Mouse (Mus musculus) ES-Bruce4 (cell line): ENCODE data around the gene Bag6. TPM values are rescaled to one million over a fixed set of nuclear protein-coding genes. Genes with fewer than 3 reads are reported as not detected.
A peak's percentile ranks its signal among the peaks of the same experiment; 100 is the strongest.

Source experiments
- H3K27ac ChIP-seq: 2 replicates; pipeline ENCODE4 v1.5.1; 2012; ENCODE audit warnings: low read length, inconsistent platforms; ENCODE audit not compliant: insufficient read depth
- H3K27me3 ChIP-seq: 2 replicates; pipeline ENCODE4 v1.6.1; 2012; ENCODE audit warnings: mild to moderate bottlenecking, low read length, inconsistent platforms; ENCODE audit not compliant: control insufficient read depth, poor library complexity, insufficient read depth, severe bottlenecking
- H3K36me3 ChIP-seq: 2 replicates; pipeline ENCODE4 v1.6.1; 2012; ENCODE audit warnings: inconsistent platforms, mild to moderate bottlenecking, low read length, moderate library complexity; ENCODE audit not compliant: control insufficient read depth, poor library complexity, insufficient read depth, severe bottlenecking
- H3K4me1 ChIP-seq: one replicate; pipeline ENCODE4 v1.8.1; 2011; ENCODE audit warnings: low read length; ENCODE audit not compliant: control insufficient read depth, insufficient read depth
- H3K4me3 ChIP-seq: 2 replicates; pipeline ENCODE4 v1.5.1; 2011; ENCODE audit warnings: low read depth, mild to moderate bottlenecking, low read length
- H3K9ac ChIP-seq: 2 replicates; pipeline ENCODE4 v1.6.1; 2012; ENCODE audit warnings: low read depth, mild to moderate bottlenecking, inconsistent platforms; ENCODE audit not compliant: poor library complexity, severe bottlenecking
- H3K9me3 ChIP-seq: replicated peaks from 2 replicates; pipeline ENCODE4 v1.6.1; 2012; ENCODE audit warnings: mild to moderate bottlenecking, low read length, inconsistent platforms; ENCODE audit not compliant: control insufficient read depth, poor library complexity, insufficient read depth, severe bottlenecking
- CTCF ChIP-seq: IDR thresholded peaks from one replicate; pipeline ENCODE4 v1.8.1; 2011; ENCODE audit warnings: low read depth, low read length
- EP300 ChIP-seq: IDR thresholded peaks from 2 replicates; pipeline ENCODE4 v1.6.1; 2011; ENCODE audit warnings: low read depth, low read length; ENCODE audit not compliant: insufficient read depth
- POLR2A ChIP-seq: IDR thresholded peaks from one replicate; pipeline ENCODE4 v1.8.1; 2011; ENCODE audit warnings: low read length; ENCODE audit not compliant: insufficient read depth
- polyA plus RNA-seq: library from polyadenylated mRNA; stranded (reverse); fragments of >200 nt; gene quantifications from 2 replicates; pipeline ENCODE4 v1.2.4, GENCODE M21; 2011; ENCODE audit warnings: low read depth; ENCODE audit not compliant: missing spikeins, insufficient read depth, insufficient read length

The Bag6 gene
- polyA plus RNA-seq, 1 experiment, result 231 TPM

DNA sequence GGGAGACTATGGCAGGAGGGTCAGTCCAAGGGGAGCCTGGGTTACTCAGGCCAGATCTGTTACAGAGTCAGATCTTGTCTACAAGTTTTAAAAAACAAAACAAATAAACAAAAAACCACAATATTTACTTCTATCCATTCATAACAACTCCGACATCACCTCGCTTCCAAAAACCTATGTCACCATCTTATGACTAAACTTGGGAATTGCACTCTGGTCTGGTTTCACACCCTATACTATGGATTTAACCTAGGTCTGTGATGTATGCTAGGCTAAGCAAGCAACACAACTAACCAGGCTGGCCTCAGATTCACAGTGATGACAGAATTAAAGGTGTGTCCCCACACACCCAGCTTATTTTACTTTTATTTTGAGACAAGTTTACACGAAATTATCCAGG is 28.5 kb upstream of the Bag6 start:
- no peak overlapping the region for H3K27ac ChIP-seq

GRCm38 (mm10) chr17:35108097-35108496 is 26.9 kb upstream of the Bag6 start, which contains the start of gene Ly6g5c:
TSS of gene Ly6g5c (plus strand) at chr17:35108279.
- TF ChIP-seq CTCF, result no peak
- no peak for TF ChIP-seq POLR2A
- TF ChIP-seq EP300, result no peak
- Histone ChIP-seq H3K4me3 (no peak within 1 kb of the TSS), H3K4me1 (no peaks in the 10 kb centered on the region), H3K36me3 (no peaks in the 10 kb centered on the region), H3K9ac (no peak within 1 kb of the TSS), H3K9me3 (no peaks in the 10 kb centered on the region), H3K27me3 (no peaks in the 10 kb centered on the region), H3K27ac (no peak within 1 kb of the TSS)

More for the DNA sequence above, 28.5 kb upstream of the Bag6 start:
- Histone ChIP-seq H3K9me3 (no peaks in the 10 kb centered on the region), H3K4me1 (no peaks in the 10 kb centered on the region), H3K36me3 (no peaks in the 10 kb centered on the region), H3K9ac (no peak overlapping the region), H3K4me3 (no peak overlapping the region), H3K27me3 (no peaks in the 10 kb centered on the region)
- TF ChIP-seq EP300 (no peak), POLR2A (no peak), CTCF (no peak)

GRCm38 (mm10) chr17:35111774-35112173 is 23.2 kb upstream of the Bag6 start:
- peaks cover 7% of the 10 kb centered on the region; the same call in 1 of the 2 replicates for H3K36me3 ChIP-seq
- no peaks in the 10 kb centered on the region for H3K9me3 ChIP-seq
- H3K4me1 ChIP-seq, result no peaks in the 10 kb centered on the region
- TF ChIP-seq EP300 (no peak), POLR2A (no peak), CTCF (no peak)
- no peak overlapping the region for H3K9ac ChIP-seq
- H3K27me3 ChIP-seq, result no peaks in the 10 kb centered on the region
- H3K4me3 ChIP-seq, result no peak overlapping the region
- H3K27ac ChIP-seq, result no peak overlapping the region

GRCm38 (mm10) chr17:35115046-35116019 is 19.6 kb upstream of the Bag6 start, which contains the start of gene Ly6g5b:
TSS of gene Ly6g5b (minus strand) at chr17:35115428.
- H3K27ac ChIP-seq, result no peak within 1 kb of the TSS
- no peaks in the 10 kb centered on the region for H3K4me1 ChIP-seq
- TF ChIP-seq POLR2A (no peak), CTCF (peak; percentile 45), EP300 (no peak)
- no peaks in the 10 kb centered on the region for H3K9me3 ChIP-seq
- no peak within 1 kb of the TSS for H3K9ac ChIP-seq
- H3K36me3 ChIP-seq, result peaks cover 19% of the 10 kb centered on the region
- H3K4me3 ChIP-seq, result no peak within 1 kb of the TSS
- no peaks in the 10 kb centered on the region for H3K27me3 ChIP-seq

DNA sequence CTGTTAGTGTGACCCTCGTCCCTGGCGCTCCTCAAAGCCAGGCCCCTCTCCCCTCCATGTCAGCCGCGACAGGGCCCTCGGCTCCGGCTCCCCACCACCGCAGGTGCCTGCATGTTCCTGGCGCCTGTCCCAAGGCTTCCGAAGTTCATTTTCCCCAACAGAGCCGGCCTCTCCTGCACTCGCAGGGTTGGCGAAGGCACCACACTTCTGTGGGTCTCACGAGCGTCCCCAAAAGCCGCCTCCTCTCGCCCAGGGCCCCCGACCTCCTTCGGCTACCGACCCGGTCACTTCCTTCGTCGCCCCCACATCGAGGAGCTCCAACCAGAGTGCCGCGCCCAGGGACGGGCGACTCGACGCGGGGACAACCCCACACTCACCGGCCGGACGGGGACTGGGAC is 14.2 kb upstream of the Bag6 start:
- H3K27ac ChIP-seq, result no peak overlapping the region
- TF ChIP-seq POLR2A (no peak), EP300 (no peak), CTCF (no peak)
- peak overlapping the region; percentile 93 for H3K9ac ChIP-seq
- no peaks in the 10 kb centered on the region for H3K9me3 ChIP-seq
- H3K4me1 ChIP-seq, result no peaks in the 10 kb centered on the region
- H3K27me3 ChIP-seq, result no peaks in the 10 kb centered on the region
- peaks cover 27% of the 10 kb centered on the region for H3K36me3 ChIP-seq
- peak overlapping the region; percentile 93 for H3K4me3 ChIP-seq

DNA sequence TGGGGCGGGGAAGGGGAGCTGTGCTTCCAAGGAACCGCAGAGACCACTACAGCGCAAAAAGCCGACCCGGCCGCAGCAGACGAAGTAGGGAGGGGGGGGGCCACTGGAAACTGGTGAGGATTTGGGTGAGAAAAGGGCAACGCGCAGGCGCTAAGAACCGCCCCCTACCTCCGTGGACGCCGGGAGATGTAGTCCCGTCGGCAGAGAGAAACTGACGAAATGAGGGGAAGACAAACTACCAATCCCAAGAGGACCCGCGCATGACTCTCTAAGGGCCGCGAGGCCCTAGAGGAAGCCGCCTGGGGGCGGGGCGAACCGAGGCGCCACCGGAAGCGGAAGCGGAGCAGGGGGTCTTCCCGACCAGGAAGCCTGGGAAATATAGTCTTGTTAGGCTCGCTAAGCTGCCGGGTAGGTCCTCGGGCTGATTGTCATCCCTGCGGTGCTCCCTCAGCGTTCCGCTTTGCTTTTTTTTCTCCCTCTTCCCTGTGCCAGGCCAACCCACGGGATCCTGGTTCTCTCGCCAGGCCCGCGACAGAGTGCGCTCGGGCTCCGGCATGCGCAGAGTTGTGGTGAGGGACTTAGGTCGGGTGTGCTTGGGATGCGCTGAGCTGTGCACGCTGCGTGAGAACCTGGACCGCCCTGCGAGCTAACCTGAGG is 13.7 kb upstream of the Bag6 start, which contains the start of gene Gpank1:
TSS of gene Gpank1 (plus strand) at position 313 of the 657 bp plus-strand sequence.
- Histone ChIP-seq H3K36me3 (peaks cover 24% of the 10 kb centered on the region), H3K9me3 (no peaks in the 10 kb centered on the region), H3K9ac (peak within 1 kb of the TSS; percentile 93), H3K27ac (peak within 1 kb of the TSS; percentile 71), H3K4me1 (no peaks in the 10 kb centered on the region), H3K4me3 (peak within 1 kb of the TSS; percentile 96), H3K27me3 (no peaks in the 10 kb centered on the region)
- TF ChIP-seq CTCF (no peak), EP300 (no peak)
